Mouse (Mus musculus) lung, adult 2 months (tissue): ENCODE measurements around the gene Ldlrad3.

ENCODE experiments used
- CTCF ChIP-seq: fragments of 200-500 bp; IDR thresholded peaks from 2 replicates; pipeline ENCODE4 v1.5.1; 2011; ENCODE audit warnings: mild to moderate bottlenecking, low read length, control low read depth; ENCODE audit not compliant: insufficient read depth
- POLR2A ChIP-seq: fragments of 200-500 bp; IDR thresholded peaks from 2 replicates; pipeline ENCODE4 v1.6.1; 2011; ENCODE audit warnings: low read depth, mild to moderate bottlenecking, control low read depth, low read length, borderline replicate concordance; ENCODE audit errors: extremely low read depth

GRCm38 (mm10) chr2:101966017-101966416 is 220.2 kb downstream of the Ldlrad3 start:
- TF ChIP-seq CTCF (no peak), POLR2A (no peak)
